Mouse (Mus musculus) CD4-positive, CD25-positive, alpha-beta regulatory T cell (primary cell): Measurements from ENCODE around the gene Dmrtc2. TPM values are rescaled to one million over a fixed set of nuclear protein-coding genes. Genes with fewer than 3 reads are reported as not detected.

Source experiments
- polyA plus RNA-seq: library from polyadenylated mRNA; unstranded; fragments of 100-300 nt; shearing (Covaris generic); gene quantifications from one replicate; pipeline ENCODE4 v1.2.1, GENCODE M21; 2017

Gene Dmrtc2
- polyA plus RNA-seq: not detected

GRCm38 (mm10) chr7:24869532-24870165, at the start of gene Dmrtc2, which contains the start of gene Lypd4:
Gene Dmrtc2, plus strand, starts transcription at chr7:24870057.
Gene Lypd4, minus strand, starts transcription at chr7:24869941.

GRCm38 (mm10) chr7:24861913-24862312, 7.9 kb upstream of the Dmrtc2 start, which contains the start of gene Gm9844:
Gene Gm9844, plus strand, starts transcription at chr7:24862213.

GRCm38 (mm10) chr7:24883896-24884692, 14.2 kb downstream of the Dmrtc2 start, which contains the start of gene Rps19:
Gene Rps19, plus strand, starts transcription at chr7:24884371.

GRCm38 (mm10) chr7:24897224-24897623, 27.4 kb downstream of the Dmrtc2 start, which contains the start of gene Cd79a:
Gene Cd79a, plus strand, starts transcription at chr7:24897381.

GRCm38 (mm10) chr7:24902630-24903443, 33.0 kb downstream of the Dmrtc2 start, which contains the start of gene Arhgef1:
Gene Arhgef1, plus strand, starts transcription at chr7:24902912.

Other genes with a start within 250 kb of the Dmrtc2 start
- not detected for gene Lypd3, start 233.5 kb upstream of the Dmrtc2 start, polyA plus RNA-seq
- not detected for gene Tex101, start 193.4 kb upstream of the Dmrtc2 start, polyA plus RNA-seq
- gene BC049730, start 160.8 kb upstream of the Dmrtc2 start, polyA plus RNA-seq: not detected
- not detected for gene Gm4763, start 143.1 kb upstream of the Dmrtc2 start, polyA plus RNA-seq
- gene Cd177, start 109.7 kb upstream of the Dmrtc2 start, polyA plus RNA-seq: 0.53 TPM
- not detected for gene Ceacam10, start 92.9 kb upstream of the Dmrtc2 start, polyA plus RNA-seq
- gene Gm9844, start 7.8 kb upstream of the Dmrtc2 start, polyA plus RNA-seq: 45.5 TPM
- 0.18 TPM for gene Lypd4, start 116 bp upstream of the Dmrtc2 start, polyA plus RNA-seq
- 4,660 TPM for gene Rps19, start 14.3 kb downstream of the Dmrtc2 start, polyA plus RNA-seq
- gene Cd79a, start 27.3 kb downstream of the Dmrtc2 start, polyA plus RNA-seq: 10.5 TPM
- gene Arhgef1, start 32.9 kb downstream of the Dmrtc2 start, polyA plus RNA-seq: 2,006 TPM
- not detected for gene Gm4881, start 74.4 kb downstream of the Dmrtc2 start, polyA plus RNA-seq
- gene Rabac1, start 102.7 kb downstream of the Dmrtc2 start, polyA plus RNA-seq: 596 TPM
- gene Atp1a3, start 135.9 kb downstream of the Dmrtc2 start, polyA plus RNA-seq: 1.7 TPM
- gene Grik5, start 202.3 kb downstream of the Dmrtc2 start, polyA plus RNA-seq: 11.5 TPM
- 31.1 TPM for gene Zfp574, start 202.5 kb downstream of the Dmrtc2 start, polyA plus RNA-seq